Mouse (Mus musculus): ENCODE measurements around the gene Fgf12. TPM values are rescaled to one million over a fixed set of nuclear protein-coding genes. Genes with fewer than 3 reads are reported as not detected.

The Fgf12 gene
- polyA plus RNA-seq, 1 experiment from 2014 or later, result 0.87 TPM

DNA sequence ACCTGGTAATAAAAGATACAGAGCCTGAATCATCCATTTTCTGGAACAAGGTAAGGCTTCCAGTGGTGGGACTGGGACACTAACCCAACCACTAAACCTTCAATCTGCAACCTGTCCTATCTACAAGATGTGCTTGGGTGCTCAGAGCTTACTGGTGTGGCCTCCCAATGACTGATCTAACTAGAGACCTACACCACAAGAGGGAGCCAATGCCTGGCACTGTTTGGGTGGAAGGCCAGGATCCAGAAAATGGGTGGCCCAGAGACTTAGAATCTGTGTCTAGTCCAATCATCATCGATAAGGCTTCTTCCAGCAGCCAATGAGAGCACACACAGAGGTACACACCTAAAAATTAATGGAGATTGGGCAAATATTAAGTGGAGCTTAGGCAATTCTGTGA is 414.9 kb downstream of the Fgf12 start:
- DNase-seq (ENCODE audit: low spot score), result no peak

- DNase-seq (ENCODE audit: low spot score), result no peak
Measured at GRCm38 (mm10) chr16:28336700-28337099, 416.2 kb downstream of the Fgf12 start.

GRCm38 (mm10) chr16:28335025-28335424 is 417.8 kb downstream of the Fgf12 start:
- DNase-seq (ENCODE audit: low spot score), result no peak

GRCm38 (mm10) chr16:28323576-28323975 is 429.3 kb downstream of the Fgf12 start:
- no peak for DNase-seq (ENCODE audit: low spot score)

DNA sequence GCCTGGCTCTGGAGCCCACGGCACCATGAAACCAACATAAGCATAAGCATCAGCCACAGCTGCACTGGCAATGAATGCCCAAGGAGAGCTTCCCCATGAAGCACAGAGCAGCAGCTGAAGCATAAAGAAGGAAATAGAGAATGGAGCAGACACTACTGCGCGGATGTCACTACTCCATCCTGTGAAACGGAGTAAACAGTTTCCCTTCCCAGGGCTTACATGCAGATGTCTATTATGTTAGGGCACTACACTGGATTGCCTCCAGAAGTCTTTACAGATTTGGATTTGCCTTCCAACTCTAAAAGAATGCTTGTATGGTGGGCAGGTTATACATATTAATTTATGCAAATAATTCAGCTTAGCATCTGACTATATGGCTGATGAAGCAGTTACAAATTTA is 441.2 kb downstream of the Fgf12 start:
- DNase-seq (ENCODE audit: low spot score), result no peak

DNA sequence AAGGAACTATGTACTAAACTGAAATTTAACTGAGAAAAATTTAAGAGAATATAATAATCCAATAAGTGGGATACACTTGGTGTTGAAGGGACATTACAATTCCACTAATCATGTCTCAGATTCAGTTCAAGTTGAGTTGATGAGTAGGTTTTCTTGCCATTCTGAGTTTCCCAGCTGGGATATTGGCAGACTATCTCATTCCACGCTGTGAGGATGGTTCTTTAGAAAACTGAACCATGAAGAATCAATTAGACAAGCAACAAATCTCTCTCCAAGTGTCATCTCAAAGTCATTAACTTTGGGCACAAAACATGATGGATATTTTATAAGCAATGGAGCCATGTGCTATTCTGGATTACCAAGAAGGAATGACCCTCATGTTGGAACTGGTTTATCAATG is 449.0 kb downstream of the Fgf12 start:
- DNase-seq (ENCODE audit: low spot score), result no peak

DNA sequence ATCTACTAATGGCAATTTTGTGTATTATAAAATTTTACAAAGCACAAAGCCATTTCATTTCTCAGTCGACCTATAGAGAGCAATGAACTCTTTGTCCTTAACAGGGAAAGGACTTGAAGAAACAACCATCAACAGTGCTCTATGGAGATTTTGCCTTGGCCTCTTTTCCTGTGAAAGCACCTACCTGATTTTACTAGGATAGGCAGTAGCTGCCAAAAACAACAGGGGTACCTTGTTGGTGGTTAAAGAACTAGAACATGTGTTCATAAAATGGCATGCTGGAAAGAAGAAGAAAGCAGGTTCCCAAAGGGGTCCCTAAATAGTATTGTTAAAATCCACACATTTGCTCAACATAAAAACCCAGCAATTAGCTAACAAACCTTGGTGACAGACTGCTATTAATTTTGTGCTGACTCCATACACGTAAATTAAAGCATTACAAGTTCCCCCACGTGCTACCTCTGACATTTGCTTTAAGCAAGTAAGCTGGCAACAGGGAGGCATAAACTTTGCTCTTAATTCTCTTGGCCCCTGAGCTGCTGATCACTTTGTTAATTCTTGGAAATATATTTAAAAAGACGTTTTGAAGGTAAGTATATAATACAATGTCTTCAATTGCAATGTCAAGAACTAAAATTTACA is 463.1 kb downstream of the Fgf12 start:
- DNase-seq (ENCODE audit: low spot score), result no peak

- DNase-seq (ENCODE audit: low spot score), result no peak
Measured at GRCm38 (mm10) chr16:28257904-28258303, 495.0 kb downstream of the Fgf12 start.

- no peak for DNase-seq (ENCODE audit: low spot score)
Measured at GRCm38 (mm10) chr16:28254303-28254702, 498.6 kb downstream of the Fgf12 start.

- DNase-seq (ENCODE audit: low spot score), result no peak
Measured at GRCm38 (mm10) chr16:28251930-28252329, 500.9 kb downstream of the Fgf12 start.

- no peak for DNase-seq (ENCODE audit: low spot score)
Measured at GRCm38 (mm10) chr16:28242867-28243649, 509.8 kb downstream of the Fgf12 start.

GRCm38 (mm10) chr16:28239382-28239781 is 513.5 kb downstream of the Fgf12 start:
- no peak for DNase-seq (ENCODE audit: low spot score)

- DNase-seq (ENCODE audit: low spot score), result no peak
Measured at GRCm38 (mm10) chr16:28238019-28238868, 514.6 kb downstream of the Fgf12 start.

DNA sequence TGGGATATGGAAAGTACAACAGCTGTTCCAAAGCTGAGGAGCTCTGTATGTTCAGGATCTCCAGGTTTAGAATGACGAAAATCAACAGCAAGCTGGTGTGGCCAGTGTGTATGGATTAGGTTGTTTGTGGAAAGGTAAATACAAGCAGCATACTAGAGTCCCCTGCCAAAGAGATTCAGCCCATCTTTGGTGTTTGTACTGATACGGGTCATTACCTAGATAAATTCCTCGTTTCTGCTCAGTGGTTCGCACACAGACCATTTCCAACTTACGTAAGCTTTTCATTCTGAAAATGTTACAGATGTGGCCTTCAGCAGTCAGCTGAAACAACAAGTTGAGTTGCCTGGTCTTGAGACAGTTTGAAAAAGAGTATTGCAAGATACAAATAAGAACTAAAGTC is 536.9 kb downstream of the Fgf12 start:
- DNase-seq (ENCODE audit: low spot score), result no peak

DNA sequence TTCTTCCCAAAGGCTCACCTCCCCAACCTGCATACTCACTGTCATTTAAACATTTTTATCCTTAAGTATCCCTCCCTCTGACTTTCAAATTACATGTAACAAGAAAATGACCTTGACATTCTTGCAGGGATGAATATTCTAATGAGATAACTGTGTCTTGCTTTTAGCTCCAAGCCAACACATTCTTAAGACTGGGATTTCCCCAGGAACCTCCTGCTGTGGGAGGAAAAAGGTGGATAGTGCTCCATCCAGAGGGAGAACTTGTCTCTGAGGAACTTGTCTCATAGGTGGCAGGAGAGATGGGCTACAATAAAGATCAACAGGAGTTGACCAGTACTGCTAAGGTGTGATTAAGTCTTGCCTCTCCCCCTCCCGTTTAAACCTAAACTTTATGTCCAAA is 540.5 kb downstream of the Fgf12 start:
- no peak for DNase-seq (ENCODE audit: low spot score)

GRCm38 (mm10) chr16:28156443-28156842 is 596.4 kb downstream of the Fgf12 start:
- no peak for DNase-seq (ENCODE audit: low spot score)

GRCm38 (mm10) chr16:28140972-28141371 is 611.9 kb downstream of the Fgf12 start:
- no peak for DNase-seq (ENCODE audit: low spot score)

DNA sequence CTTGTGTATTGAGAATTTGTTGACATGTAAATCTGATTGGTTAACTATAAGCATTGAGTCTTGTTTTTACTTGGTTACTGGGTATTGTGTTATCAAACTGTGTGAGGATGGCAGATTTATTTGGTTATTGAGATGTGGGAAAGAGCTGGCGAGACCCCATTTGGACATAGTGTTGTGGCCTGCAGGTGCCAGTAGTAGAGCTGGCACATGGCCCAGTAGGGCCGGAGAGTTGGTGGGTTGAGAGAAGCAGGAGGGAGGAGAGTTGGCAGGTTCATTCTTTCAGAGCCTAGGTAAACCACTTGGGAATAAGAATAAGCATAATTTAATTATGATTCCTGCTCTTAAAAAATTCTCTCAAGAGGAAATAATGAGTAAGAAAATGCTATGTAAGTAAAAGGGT is 625.9 kb downstream of the Fgf12 start:
- DNase-seq (ENCODE audit: low spot score), result no peak

All from thymus, postnatal 0 days (tissue).